Mouse (Mus musculus): Measurements from ENCODE around the gene Mrpl58. TPM values are rescaled to one million over a fixed set of nuclear protein-coding genes. Genes with fewer than 3 reads are reported as not detected.

The Mrpl58 gene
- 57.9 to 84.5 TPM (median 60.9 TPM) in 3 replicates for total RNA-seq (2017)

- ATAC-seq (replicated peaks; ENCODE audit: insufficient number of reproducible peaks, low FRiP score, low TSS enrichment, poor library complexity, severe bottlenecking) = peak; percentile 84
Observed at GRCm38 (mm10) chr11:115403338-115404124, at the start of gene Mrpl58. Gene Mrpl58 (plus strand): TSS chr11:115403752.

DNA sequence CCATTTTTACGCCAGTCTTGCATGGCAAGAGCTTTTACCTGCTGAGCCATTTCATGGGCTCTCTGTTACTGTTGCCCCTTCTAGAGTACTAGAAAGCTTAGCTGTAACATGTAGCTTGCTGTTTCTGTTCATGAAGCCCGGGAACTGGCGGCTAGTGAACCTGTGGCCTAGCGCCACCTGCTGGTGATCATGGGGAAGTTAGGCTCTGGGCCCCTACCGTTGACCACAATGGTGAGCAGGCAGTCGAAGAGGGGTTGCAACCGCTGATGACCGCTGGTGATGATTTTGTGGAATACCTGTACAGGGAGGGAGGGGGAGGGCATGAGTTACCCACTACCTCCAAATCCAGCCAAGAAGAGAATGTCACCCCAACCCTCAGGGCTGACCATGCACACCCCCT is 49.4 kb upstream of the Mrpl58 start:
- ATAC-seq (replicated peaks; ENCODE audit: insufficient number of reproducible peaks, low FRiP score, low TSS enrichment, poor library complexity, severe bottlenecking) = peak; percentile 80

- ATAC-seq (replicated peaks; ENCODE audit: insufficient number of reproducible peaks, low FRiP score, low TSS enrichment, poor library complexity, severe bottlenecking) = no peak
Observed at GRCm38 (mm10) chr11:115358468-115358867, 45.1 kb upstream of the Mrpl58 start.

- no peak for ATAC-seq (replicated peaks; ENCODE audit: insufficient number of reproducible peaks, low FRiP score, low TSS enrichment, poor library complexity, severe bottlenecking)
Observed at GRCm38 (mm10) chr11:115359293-115359692, 44.3 kb upstream of the Mrpl58 start.

- ATAC-seq (replicated peaks; ENCODE audit: insufficient number of reproducible peaks, low FRiP score, low TSS enrichment, poor library complexity, severe bottlenecking) = 0 out of 2 replicates have a peak, but pooled peaks have one; percentile 25
Observed at GRCm38 (mm10) chr11:115359726-115360125, 43.8 kb upstream of the Mrpl58 start.

- ATAC-seq (replicated peaks; ENCODE audit: insufficient number of reproducible peaks, low FRiP score, low TSS enrichment, poor library complexity, severe bottlenecking) = no peak
Observed at GRCm38 (mm10) chr11:115364136-115364535, 39.4 kb upstream of the Mrpl58 start.

DNA sequence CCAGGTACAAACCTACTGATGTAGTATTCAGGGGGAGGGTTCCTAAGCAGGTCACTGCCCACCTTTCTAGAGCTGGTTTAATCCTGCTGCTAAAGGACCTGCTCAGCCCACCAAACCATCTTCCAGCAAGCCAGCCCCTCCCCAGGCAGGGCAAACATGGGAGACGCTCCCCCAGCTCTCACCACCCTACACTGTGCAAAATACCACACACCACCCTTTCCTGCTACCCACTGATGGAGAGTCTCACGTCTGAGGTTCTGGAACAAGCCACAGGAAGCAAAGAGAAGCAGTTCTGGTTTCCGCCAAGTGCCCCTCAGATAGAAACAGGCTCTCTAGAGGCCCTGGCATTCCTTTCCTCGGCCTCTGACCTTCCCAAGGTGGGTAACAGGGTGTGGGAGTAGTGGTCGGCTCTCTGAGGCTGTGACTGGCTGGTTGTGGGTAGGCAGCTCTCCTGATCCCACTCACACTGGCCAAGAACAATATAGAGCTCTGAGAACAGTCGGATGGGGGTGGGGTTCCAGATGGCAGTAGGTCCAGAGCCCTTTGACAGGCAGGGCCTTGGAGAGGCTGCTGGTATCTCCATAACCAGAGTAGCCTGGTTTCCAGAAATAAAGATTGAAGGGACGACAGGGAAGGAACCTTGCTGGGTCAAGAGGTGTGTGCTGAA is 37.4 kb upstream of the Mrpl58 start:
- no peak for ATAC-seq (replicated peaks; ENCODE audit: insufficient number of reproducible peaks, low FRiP score, low TSS enrichment, poor library complexity, severe bottlenecking)

DNA sequence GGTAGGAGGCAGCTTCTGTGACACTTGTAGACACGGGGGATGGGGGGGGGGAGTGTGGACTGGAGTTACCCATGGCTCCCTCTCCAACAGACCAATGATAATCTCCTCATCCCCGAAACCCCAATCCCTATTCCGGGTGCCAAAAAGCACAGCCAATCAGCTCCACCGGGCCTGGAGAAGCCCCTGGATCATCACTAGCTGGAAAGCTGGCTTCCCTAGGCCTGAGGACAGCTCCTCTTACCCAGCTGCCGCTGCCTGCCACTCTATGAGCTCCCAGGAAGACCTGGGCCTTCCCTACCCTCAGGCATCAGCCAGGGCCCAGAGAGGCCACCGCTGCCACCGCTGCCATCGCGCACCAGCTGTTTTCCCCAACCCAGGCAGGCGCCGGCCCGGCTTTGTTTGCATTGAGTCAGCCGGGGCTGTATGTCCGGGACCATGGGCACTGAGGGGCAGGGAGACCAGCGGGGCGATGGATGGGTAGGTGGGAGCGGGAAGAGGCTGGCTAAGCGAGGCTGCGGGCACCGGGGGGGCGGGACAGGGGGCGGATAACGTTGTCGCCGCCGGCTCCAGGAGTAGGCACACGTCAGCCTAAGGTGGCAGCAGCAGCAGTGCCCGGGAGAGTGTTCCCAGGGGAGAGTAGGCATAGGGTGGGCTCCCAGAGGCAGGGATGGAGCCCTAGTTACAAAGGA is 36.7 kb upstream of the Mrpl58 start:
- ATAC-seq (replicated peaks; ENCODE audit: insufficient number of reproducible peaks, low FRiP score, low TSS enrichment, poor library complexity, severe bottlenecking) = no peak

DNA sequence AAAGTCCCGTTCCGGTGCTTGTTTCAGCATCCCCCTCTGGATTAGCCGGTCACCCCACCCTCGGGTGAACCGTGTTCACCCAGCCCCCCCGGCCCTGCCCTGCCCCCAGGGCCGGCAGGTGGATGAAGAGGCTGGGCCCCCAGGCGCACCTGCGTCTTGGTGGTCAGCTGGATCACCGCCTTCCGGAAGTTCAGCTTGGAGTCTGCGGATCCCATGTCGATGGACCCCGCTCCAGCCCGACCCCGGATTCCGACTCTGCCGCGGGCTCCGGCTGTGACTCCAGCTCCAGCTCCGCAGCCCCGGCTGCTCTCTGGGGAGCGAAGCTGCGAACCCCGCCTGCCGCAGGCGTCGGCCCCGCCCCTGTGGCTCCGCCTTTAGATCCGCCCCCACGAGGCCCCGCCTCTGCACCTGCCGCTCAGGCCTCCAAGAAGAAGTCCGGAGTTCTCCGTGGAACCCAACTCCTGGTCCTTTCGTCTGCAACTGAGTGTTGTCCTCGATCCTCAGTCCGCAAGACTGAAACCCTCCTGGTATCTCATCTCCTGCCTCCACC is 36.1 kb upstream of the Mrpl58 start, which contains the start of gene Hid1:
Gene Hid1, minus strand, starts transcription at position 362 of the 550 bp plus-strand sequence.
- peak; percentile 84 for ATAC-seq (replicated peaks; ENCODE audit: insufficient number of reproducible peaks, low FRiP score, low TSS enrichment, poor library complexity, severe bottlenecking)

GRCm38 (mm10) chr11:115370368-115370767 is 33.2 kb upstream of the Mrpl58 start:
- no peak for ATAC-seq (replicated peaks; ENCODE audit: insufficient number of reproducible peaks, low FRiP score, low TSS enrichment, poor library complexity, severe bottlenecking)

- no peak for ATAC-seq (replicated peaks; ENCODE audit: insufficient number of reproducible peaks, low FRiP score, low TSS enrichment, poor library complexity, severe bottlenecking)
Observed at GRCm38 (mm10) chr11:115371354-115371753, 32.2 kb upstream of the Mrpl58 start.

GRCm38 (mm10) chr11:115372015-115372414 is 31.5 kb upstream of the Mrpl58 start:
- ATAC-seq (replicated peaks; ENCODE audit: insufficient number of reproducible peaks, low FRiP score, low TSS enrichment, poor library complexity, severe bottlenecking) = no peak

GRCm38 (mm10) chr11:115372737-115373136 is 30.8 kb upstream of the Mrpl58 start:
- ATAC-seq (replicated peaks; ENCODE audit: insufficient number of reproducible peaks, low FRiP score, low TSS enrichment, poor library complexity, severe bottlenecking) = no peak

GRCm38 (mm10) chr11:115373805-115374694 is 29.5 kb upstream of the Mrpl58 start:
- ATAC-seq (replicated peaks; ENCODE audit: insufficient number of reproducible peaks, low FRiP score, low TSS enrichment, poor library complexity, severe bottlenecking) = 0 out of 2 replicates have a peak, but pooled peaks have one; percentile 20

GRCm38 (mm10) chr11:115374695-115375425 is 28.7 kb upstream of the Mrpl58 start:
- no peak for ATAC-seq (replicated peaks; ENCODE audit: insufficient number of reproducible peaks, low FRiP score, low TSS enrichment, poor library complexity, severe bottlenecking)

GRCm38 (mm10) chr11:115376722-115377121 is 26.8 kb upstream of the Mrpl58 start:
- no peak for ATAC-seq (replicated peaks; ENCODE audit: insufficient number of reproducible peaks, low FRiP score, low TSS enrichment, poor library complexity, severe bottlenecking)

DNA sequence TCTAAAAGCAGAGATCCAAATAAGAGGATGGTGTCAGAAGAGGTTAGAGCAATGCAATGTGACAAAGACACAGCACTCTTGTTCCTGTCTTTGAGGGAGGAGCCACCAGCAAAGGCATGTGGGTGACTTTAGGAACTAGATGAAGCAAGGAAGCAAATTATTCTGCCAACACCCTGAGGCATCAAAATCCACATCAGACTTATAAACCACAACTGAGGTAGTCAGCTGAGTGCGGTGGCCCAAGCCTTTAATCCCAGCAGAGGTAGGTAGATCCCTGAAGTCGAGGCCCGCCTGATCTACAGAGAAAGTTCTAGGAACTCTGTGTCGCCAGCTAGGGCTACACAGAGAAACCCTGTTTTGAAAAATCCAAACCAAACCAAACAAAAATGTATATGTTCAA is 26.3 kb upstream of the Mrpl58 start:
- ATAC-seq (replicated peaks; ENCODE audit: insufficient number of reproducible peaks, low FRiP score, low TSS enrichment, poor library complexity, severe bottlenecking) = no peak

GRCm38 (mm10) chr11:115377854-115378253 is 25.7 kb upstream of the Mrpl58 start:
- ATAC-seq (replicated peaks; ENCODE audit: insufficient number of reproducible peaks, low FRiP score, low TSS enrichment, poor library complexity, severe bottlenecking) = no peak
